Mouse (Mus musculus) granulocyte monocyte progenitor cell, adult 5-6 weeks (primary cell): ENCODE data around the gene Olfr1385. TPM values are rescaled to one million over a fixed set of nuclear protein-coding genes. Genes with fewer than 3 reads are reported as not detected.
"Not testable (repeated sequence)": the region's sequence is repeated elsewhere in the genome, so short reads cannot be mapped to it uniquely, and the experiment has no call there.

Experiments used
- ATAC-seq: replicated peaks from 2 replicates; pipeline ENCODE4 v1.8.0; 2016; ENCODE audit warnings: mild to moderate bottlenecking, moderate TSS enrichment, inconsistent platforms; ENCODE audit not compliant: poor library complexity, severe bottlenecking
- total RNA-seq, 2 experiments: library from RNA; stranded (forward) in 1 of 2; stranded (reverse) in 1 of 2; fragments of 200-712, 200-1000 nt in 1 of 2; fragments of >200 nt in 1 of 2; fragmentation: Nextera tagmentation in 1 of 2; gene quantifications; 2 replicates each; pipeline ENCODE4 v1.2.3; 2014 to 2017

The Olfr1385 gene
- total RNA-seq (2014; fragmentation: Nextera tagmentation) (not detected in 2 replicates), total RNA-seq (2017) (not detected in 2 replicates)

DNA sequence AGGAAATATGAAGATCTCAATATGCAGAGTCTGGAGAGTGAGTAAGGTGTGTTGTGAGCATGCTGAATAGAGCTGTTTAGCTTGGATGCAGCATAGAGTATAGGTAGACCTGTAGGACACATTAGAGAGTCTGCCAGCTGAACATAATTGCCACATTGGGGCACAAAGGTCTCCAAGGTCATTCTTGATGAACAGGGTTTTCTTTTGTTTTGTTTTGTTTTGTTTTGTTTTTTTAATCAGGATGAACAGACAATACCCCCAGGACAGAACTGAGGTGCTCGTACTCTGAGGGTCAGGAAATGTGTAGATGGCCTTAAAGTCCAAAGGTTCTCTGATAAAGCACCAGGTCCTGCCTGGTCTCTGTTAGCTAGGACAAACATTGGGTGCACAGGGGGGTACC, at the start of gene Olfr1385:
Olfr1385 (plus strand) TSS at position 301 of the 400 bp plus-strand sequence.
- not testable (repeated sequence) for ATAC-seq

- ATAC-seq: no peak
Measured at GRCm38 (mm10) chr11:49455043-49455442, 33.8 kb upstream of the Olfr1385 start, which contains the start of gene Olfr1387. Gene Olfr1387 (plus strand): TSS chr11:49455343.

DNA sequence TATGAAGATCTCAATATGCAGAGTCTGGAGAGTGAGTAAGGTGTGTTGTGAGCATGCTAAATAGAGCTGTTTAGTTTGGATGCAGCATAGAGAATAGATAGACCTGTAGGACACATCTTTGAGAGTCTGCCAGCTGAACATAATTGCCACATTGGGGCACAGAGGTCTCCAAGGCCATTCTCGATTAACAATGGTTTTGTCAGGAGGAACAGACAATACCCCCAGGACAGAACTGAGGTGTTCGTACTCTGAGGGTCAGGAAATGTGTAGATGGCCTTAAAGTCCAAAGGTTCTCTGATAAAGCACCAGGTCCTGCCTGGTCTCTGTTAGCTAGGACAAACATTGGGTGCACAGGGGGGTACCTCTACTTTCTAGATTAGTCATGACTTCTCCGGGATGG, 24.1 kb upstream of the Olfr1385 start, which contains the start of gene Olfr1386:
Olfr1386 (plus strand) TSS at position 301 of the 400 bp plus-strand sequence.
- not testable (repeated sequence) for ATAC-seq

GRCm38 (mm10) chr11:49485973-49486372, 2.9 kb upstream of the Olfr1385 start:
- no peak for ATAC-seq

- ATAC-seq: no peak
Measured at GRCm38 (mm10) chr11:49518086-49518485, 29.2 kb downstream of the Olfr1385 start.

GRCm38 (mm10) chr11:49519348-49519747, 30.5 kb downstream of the Olfr1385 start, which contains the start of gene Olfr1383:
Gene Olfr1383 (plus strand): TSS chr11:49519648.
- ATAC-seq: no peak

DNA sequence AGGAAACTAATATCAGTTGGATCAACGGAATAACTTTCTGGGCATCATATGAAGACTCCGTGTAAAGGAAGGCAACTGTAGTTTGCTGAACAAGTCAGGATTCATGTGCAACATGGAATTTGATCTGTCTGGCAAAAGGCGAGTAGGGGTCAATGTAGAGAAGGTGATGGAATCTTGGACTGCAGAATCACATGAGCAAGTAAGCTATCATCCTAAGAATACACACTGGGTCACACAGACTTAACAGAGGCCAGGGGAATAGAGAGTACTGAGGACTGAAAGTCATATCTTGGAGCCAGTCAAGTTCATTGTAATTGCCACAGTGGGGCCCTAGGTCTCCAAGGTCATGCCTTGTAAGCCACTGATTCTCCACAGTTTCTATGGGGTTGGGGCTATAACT, 39.1 kb downstream of the Olfr1385 start, which contains the start of gene Olfr1382:
Olfr1382 (plus strand) TSS at position 301 of the 400 bp plus-strand sequence.
- no peak for ATAC-seq

DNA sequence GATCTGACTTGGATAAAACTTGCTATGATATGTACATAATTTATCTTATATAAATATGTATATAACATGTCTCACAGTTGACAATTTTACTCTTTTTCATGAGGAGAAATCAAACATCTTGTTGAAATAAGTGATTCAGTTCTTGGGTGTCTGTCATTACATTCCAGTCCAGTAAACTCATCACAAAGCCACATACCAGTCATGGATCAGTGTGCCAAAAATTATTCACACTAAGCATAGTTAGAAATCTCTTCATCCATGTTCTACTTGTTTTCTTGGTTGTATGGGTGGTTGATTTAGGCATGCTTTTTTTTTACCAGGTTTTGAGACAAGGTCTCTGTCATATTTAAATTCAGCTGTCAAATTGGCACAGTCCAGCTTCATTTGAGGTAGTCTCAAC, 43.9 kb downstream of the Olfr1385 start:
- no peak for ATAC-seq

GRCm38 (mm10) chr11:49536631-49537030, 47.8 kb downstream of the Olfr1385 start:
- ATAC-seq: peak; percentile 48; the same call in 1 of the 2 replicates

DNA sequence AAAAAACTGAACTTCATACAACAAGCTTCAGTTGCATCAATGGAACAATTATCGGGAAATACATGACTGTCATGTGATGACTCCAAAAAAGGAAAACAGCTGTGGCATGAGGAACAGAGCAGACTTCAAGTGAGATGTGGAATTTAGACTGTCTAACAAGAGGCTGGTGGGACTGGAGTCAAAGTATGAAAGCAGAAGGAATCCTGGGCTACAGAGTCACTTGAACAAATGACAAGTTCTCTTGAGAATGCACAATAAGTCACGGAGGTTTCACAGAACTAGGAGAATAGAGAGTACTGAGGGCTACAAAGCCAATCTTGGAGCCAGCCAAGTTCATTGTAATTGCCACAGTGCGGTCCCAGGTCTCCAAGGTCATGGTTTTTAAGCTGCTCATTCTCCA, 54.3 kb downstream of the Olfr1385 start, which contains the start of gene Olfr1381:
Olfr1381 (plus strand) TSS at position 301 of the 400 bp plus-strand sequence.
- ATAC-seq: not testable (repeated sequence)

Other genes starting within 250 kb of the Olfr1385 start
- gene Mgat1, start 244.9 kb upstream of the Olfr1385 start, total RNA-seq (2014; fragmentation: Nextera tagmentation): 44.1 and 74.5 TPM in 2 replicates
- gene Mgat1, start 244.9 kb upstream of the Olfr1385 start, total RNA-seq (2017): 51.6 and 59.4 TPM in 2 replicates
- not detected in 2 replicates for gene Olfr1393, start 210.8 kb upstream of the Olfr1385 start, total RNA-seq (2014; fragmentation: Nextera tagmentation)
- gene Olfr1393, start 210.8 kb upstream of the Olfr1385 start, total RNA-seq (2017): not detected in 2 replicates
- gene Olfr1392, start 203.8 kb upstream of the Olfr1385 start, total RNA-seq (2014; fragmentation: Nextera tagmentation): not detected in 2 replicates
- not detected in 2 replicates for gene Olfr1392, start 203.8 kb upstream of the Olfr1385 start, total RNA-seq (2017)
- not detected in 2 replicates for gene Olfr10, start 184.3 kb upstream of the Olfr1385 start, total RNA-seq (2014; fragmentation: Nextera tagmentation)
- gene Olfr10, start 184.3 kb upstream of the Olfr1385 start, total RNA-seq (2017): not detected in 2 replicates
- gene Olfr1391, start 166.3 kb upstream of the Olfr1385 start, total RNA-seq (2014; fragmentation: Nextera tagmentation): not detected in 2 replicates
- not detected in 2 replicates for gene Olfr1391, start 166.3 kb upstream of the Olfr1385 start, total RNA-seq (2017)
- gene Olfr1390, start 153.9 kb upstream of the Olfr1385 start, total RNA-seq (2014; fragmentation: Nextera tagmentation): not detected in 2 replicates
- gene Olfr1390, start 153.9 kb upstream of the Olfr1385 start, total RNA-seq (2017): not detected in 2 replicates
- gene Olfr1389, start 66.0 kb upstream of the Olfr1385 start, total RNA-seq (2014; fragmentation: Nextera tagmentation): not detected in 2 replicates
- not detected in 2 replicates for gene Olfr1389, start 66.0 kb upstream of the Olfr1385 start, total RNA-seq (2017)
- gene Olfr1388, start 52.4 kb upstream of the Olfr1385 start, total RNA-seq (2014; fragmentation: Nextera tagmentation): not detected in 2 replicates
- gene Olfr1388, start 52.4 kb upstream of the Olfr1385 start, total RNA-seq (2017): 0.09 and 0.21 TPM in 2 replicates
- gene Olfr1387, start 33.7 kb upstream of the Olfr1385 start, total RNA-seq (2014; fragmentation: Nextera tagmentation): not detected in 2 replicates
- not detected in 2 replicates for gene Olfr1387, start 33.7 kb upstream of the Olfr1385 start, total RNA-seq (2017)
- not detected in 2 replicates for gene Olfr1386, start 24.0 kb upstream of the Olfr1385 start, total RNA-seq (2014; fragmentation: Nextera tagmentation)
- not detected in 2 replicates for gene Olfr1386, start 24.0 kb upstream of the Olfr1385 start, total RNA-seq (2017)
- gene Olfr1384, start 17.7 kb downstream of the Olfr1385 start, total RNA-seq (2014; fragmentation: Nextera tagmentation): not detected in 2 replicates
- not detected in 2 replicates for gene Olfr1384, start 17.7 kb downstream of the Olfr1385 start, total RNA-seq (2017)
- gene Olfr1383, start 30.6 kb downstream of the Olfr1385 start, total RNA-seq (2014; fragmentation: Nextera tagmentation): not detected in 2 replicates
- gene Olfr1383, start 30.6 kb downstream of the Olfr1385 start, total RNA-seq (2017): not detected in 2 replicates
- not detected in 2 replicates for gene Olfr1382, start 39.2 kb downstream of the Olfr1385 start, total RNA-seq (2014; fragmentation: Nextera tagmentation)
- not detected in 2 replicates for gene Olfr1382, start 39.2 kb downstream of the Olfr1385 start, total RNA-seq (2017)
- not detected in 2 replicates for gene Olfr1381, start 54.4 kb downstream of the Olfr1385 start, total RNA-seq (2014; fragmentation: Nextera tagmentation)
- not detected in 2 replicates for gene Olfr1381, start 54.4 kb downstream of the Olfr1385 start, total RNA-seq (2017)
- not detected in 2 replicates for gene Olfr1380, start 67.8 kb downstream of the Olfr1385 start, total RNA-seq (2014; fragmentation: Nextera tagmentation)
- not detected in 2 replicates for gene Olfr1380, start 67.8 kb downstream of the Olfr1385 start, total RNA-seq (2017)
- 0.32 TPM in 1 of 2 replicates, not detected in the other for gene Flt4, start 120.2 kb downstream of the Olfr1385 start, total RNA-seq (2014; fragmentation: Nextera tagmentation)
- gene Flt4, start 120.2 kb downstream of the Olfr1385 start, total RNA-seq (2017): 0.10 TPM in 1 of 2 replicates, not detected in the other
- gene Scgb3a1, start 174.5 kb downstream of the Olfr1385 start, total RNA-seq (2014; fragmentation: Nextera tagmentation): 0.86 TPM in 1 of 2 replicates, not detected in the other
- gene Scgb3a1, start 174.5 kb downstream of the Olfr1385 start, total RNA-seq (2017): not detected in 2 replicates
- 73.3 and 77.8 TPM in 2 replicates for gene Cnot6, start 223.7 kb downstream of the Olfr1385 start, total RNA-seq (2014; fragmentation: Nextera tagmentation)
- gene Cnot6, start 223.7 kb downstream of the Olfr1385 start, total RNA-seq (2017): 42.2 and 52.8 TPM in 2 replicates